Mouse (Mus musculus): ENCODE measurements around the gene Ephb6.

The Ephb6 gene

DNA sequence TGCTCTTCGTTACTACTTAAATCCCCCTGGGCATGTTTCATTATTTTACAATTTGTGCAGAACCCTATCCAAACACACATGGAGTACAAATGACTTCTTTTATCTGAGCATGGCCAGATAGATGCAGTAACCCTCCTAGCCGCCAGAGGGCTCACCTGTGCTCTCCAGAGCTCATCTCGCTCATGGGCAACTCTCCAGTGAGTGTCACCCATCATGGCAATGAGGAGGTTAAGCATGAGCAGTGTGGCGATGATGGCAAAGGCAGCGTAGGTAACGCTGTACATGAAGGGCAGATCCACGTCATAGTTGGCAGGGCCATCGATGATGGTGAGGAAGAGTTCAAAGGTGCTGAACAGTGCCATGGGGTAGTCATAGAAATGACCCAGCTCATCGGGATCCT lies 17.4 kb downstream of the Ephb6 start:
- DNase-seq (ENCODE audit: low spot score in 2 of 2) = no peak

DNA sequence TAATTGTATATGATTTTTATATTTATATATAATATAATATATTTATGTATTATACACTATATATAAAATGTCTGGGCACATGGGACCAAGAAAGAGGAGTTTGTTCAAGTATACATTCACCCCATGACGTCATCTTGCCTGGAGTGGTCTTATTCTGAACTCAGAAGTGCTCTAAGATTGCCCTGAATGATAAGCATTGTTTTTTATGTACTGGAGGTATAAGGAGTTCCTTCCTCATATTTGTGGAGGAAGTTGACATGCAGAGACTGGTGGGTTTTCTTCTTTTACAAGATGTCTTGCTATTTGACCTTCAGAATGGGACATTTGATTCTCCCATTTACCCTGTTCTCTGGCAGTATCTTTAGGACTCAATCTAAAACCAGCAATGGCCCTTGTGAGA lies 22.9 kb downstream of the Ephb6 start:
- DNase-seq (ENCODE audit: low spot score in 2 of 2) = no peak

DNA sequence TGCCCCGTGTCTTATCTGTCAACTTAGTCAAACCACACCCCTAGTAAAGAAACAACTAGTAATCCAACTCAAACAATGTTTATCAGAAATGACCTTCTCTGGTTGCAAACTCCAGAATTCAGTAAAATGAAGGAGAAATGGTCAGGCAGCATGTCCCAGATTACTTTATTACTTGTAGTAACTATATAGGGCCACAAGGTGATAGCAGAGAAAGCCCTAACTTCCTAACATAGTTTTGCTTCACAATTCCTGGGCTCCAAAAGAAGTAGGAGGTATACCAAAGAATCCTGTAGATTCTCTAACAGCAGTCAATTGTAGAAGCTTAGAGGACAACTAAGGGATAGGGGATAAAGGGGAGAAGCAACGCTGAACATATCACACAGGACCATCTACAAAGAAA lies 25.5 kb downstream of the Ephb6 start:
- DNase-seq (ENCODE audit: low spot score in 2 of 2) = no peak

DNA sequence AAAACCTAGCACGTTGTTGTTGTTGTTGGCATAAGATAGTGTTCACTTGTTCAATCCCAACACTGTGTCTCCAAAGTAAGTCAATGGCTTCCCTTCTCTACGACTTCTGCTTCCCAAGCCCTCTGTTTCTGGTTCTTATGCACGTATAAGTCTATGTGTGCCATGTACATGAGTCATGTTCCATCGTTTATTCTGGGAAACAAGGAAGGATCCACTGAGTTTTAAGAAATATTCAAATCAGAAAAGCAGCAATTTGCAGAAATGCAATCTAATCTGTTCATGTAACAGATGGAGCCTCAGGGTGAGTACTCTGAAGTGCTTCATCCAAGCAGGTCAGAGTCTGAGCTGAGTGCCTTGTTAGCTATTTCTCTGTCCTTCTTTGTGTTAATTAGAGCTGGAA lies 26.3 kb downstream of the Ephb6 start:
- DNase-seq (ENCODE audit: low spot score in 2 of 2) = no peak

DNA sequence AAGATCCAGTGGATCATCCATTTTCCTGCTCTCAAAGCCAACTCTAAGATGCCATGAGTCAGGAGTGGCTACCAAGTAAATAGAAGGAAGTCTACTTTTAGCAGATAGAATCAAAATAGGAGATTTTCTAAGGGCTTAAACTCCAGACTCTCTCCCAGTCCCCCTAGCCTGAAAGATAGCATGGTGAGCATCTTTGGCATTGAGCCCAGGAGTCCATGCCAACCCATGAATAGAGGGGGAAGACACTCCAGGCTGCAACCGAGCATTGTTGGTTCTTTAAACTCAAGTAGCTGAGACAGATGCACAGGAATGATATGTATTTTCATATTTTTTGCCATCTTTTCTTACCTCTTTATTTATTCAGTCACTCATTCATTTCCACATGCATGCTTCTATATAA lies 29.9 kb downstream of the Ephb6 start:
- no peak for DNase-seq (ENCODE audit: low spot score in 2 of 2)

DNA sequence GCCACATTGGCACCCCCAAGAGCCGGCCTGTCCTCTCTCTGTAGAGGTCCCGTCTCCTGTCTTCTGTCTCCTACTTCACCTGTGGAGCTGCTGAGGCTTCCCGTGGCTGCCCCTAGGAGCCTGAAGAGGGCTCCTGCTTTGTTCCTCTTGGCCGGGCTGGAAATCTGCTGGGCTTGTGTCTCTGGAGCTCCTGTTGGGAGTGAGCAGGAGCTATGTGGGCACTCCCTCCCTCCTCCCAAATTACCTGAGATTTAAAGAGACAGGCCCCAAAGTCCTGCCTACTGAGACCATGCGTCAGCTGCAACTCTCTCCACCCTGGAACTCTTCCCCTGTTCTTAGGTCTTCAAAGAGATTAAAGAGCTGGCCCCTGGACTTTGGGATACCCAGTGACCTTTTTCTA lies 30.9 kb downstream of the Ephb6 start, which contains the start of gene Trpv6:
Gene Trpv6 (minus strand): TSS at position 228 of the 400 bp plus-strand sequence.
- DNase-seq (ENCODE audit: low spot score in 2 of 2) = no peak

DNA sequence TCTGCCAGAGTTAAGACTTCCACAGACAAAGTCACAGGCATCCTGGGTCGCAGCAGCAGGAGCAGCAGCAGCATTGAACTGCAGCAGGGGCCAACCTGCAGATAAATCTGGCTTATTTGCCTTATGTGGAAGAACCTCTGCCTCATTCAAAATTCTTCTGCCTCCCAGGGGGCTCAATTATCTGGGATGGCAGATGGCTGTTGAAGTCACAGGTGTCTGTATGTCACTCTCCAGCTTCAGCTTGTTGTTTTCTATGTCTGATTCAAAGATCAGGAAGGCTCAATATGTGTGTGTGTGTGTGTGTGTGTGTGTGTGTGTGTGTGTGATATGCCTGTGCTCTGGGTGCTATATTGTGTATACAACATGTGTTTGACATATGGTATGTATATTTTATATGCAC lies 32.1 kb downstream of the Ephb6 start:
- DNase-seq (ENCODE audit: low spot score in 2 of 2) = no peak

DNA sequence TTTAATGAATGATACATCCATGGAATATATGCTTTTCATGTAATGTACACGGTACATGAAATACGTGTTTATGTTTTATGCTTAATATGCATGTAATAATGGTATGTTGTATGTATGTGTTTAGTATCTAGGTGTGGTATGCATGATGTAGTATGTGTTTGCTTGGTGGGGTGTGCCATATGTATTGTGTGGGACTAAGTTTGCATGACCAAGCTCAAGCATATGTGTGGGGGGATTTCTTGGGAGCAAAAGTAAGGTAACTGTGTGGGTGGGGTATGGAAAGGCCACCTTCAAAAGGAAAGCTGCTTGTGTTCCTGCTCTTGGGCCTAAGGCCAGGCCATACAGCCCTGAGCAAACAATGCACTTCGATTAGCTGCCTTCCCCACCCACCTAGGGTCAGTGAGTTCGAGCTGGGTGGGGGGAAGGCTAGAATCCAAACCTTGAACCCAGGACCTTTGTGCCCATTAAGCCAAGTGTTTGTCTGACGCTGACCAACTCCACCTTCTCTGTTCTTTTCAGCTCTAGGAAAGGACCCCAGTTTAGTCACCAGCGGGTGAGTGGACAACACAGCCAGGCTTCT lies 32.7 kb downstream of the Ephb6 start:
- DNase-seq (ENCODE audit: low spot score in 2 of 2) = no peak

DNA sequence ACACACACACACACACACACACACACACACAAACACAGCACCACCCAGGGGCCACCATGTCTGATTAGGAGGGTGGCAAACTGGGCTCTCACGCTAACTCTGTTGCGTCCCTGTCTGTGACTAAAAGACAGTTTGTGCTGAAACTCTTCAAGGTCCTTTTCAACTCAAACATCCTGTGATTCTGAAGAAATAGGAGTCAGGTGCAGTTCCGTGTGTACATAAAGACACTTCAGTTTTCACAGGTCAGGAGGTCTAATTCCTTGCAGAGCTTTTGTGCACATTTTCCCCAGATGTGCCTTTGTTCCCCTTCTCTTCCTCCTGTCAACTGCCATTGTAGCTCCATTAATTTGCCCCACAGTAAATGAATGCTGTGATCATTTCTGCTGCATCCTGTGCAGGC lies 35.2 kb downstream of the Ephb6 start:
- no peak for DNase-seq (ENCODE audit: low spot score in 2 of 2)

DNA sequence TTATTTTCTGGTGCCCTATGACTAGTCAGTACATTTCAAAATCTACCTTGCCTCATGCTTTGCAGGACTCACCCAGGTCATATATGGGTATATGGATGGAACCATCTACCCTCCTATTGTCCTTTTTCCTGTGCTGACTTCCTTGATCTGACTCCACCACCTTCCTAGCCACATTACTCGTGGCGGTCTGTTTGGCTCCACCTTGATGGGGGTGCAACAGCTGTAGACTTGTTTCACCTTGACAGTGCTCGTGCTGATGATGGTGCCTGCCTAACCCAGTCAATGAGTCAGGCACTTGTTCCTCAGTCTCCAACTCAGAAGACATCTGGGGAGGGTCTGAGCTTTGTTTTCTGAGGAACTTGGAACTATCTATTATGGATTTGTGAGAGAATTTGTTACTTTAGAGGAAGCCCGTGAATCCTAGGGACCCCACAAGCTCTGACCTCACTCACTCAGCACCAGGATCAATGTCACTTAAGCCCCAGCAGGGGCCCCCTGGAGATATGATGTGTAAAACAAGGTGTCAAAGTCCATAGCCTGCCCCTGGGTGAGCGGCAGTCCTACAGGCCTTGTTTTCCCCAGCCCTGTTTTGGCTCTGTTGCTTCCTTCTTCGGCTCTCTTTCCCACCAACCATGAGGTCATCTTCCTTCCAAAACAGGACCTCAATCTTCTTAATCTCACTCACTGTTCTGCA lies 36.0 kb downstream of the Ephb6 start:
- DNase-seq (ENCODE audit: low spot score in 2 of 2) = no peak

DNA sequence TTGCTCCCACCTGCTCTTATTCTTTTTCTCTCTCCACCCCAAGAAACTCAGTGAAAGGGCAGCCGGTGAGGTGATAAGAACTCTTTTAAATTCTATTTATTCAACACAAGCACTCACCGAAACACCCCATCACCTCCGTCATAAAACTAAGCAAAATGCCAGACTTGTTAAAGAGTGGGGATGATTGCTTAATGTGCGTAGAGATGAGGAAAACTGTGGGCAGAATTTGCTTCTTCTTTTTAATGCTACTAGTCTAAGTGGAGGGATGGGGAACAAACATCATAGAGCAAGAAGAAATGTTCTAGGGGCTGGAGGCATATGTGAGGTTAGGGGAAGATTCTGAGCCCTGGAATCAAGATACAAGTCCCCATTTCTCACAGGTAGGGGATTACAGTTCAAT lies 37.5 kb downstream of the Ephb6 start:
- no peak for DNase-seq (ENCODE audit: low spot score in 2 of 2)

DNA sequence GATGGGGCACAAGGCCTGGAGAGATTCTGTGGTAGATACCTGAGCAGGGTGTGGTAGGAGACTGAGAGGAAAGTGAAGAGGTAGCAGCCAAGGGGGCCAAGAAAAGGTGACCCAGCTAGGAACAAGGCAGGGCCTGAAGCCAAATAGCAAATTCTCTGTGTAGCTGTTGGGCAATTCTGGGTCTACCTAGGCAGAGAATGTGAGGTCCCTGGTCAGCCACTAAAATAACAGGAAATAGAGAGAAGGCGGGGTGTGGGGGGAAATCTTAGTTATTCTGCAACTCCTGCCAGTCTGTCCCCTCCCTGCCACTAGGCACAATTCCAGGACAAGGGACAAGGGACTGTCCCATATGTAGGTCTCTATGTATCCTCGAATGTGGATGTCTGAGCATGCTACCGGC lies 37.9 kb downstream of the Ephb6 start:
- DNase-seq (ENCODE audit: low spot score in 2 of 2) = no peak

DNA sequence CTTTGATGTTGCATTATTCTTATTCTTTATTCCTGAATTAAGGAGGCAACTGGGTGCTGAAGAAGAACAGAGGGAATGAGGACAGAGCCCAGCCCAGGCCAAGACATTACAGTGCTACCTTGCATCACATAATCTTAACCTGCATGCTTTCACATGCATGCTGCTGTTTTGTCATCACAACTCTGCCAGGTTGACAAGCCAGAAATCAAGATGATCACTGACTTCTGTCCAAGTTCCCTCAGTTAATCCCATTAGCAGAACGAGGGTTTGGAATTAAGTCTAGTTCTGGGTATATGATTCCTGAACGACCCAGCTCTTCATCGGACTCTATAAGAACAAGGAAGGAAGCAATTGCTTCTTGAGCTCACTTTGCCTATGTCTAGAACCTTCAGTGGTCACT lies 40.9 kb downstream of the Ephb6 start:
- no peak for DNase-seq (ENCODE audit: low spot score in 2 of 2)

DNA sequence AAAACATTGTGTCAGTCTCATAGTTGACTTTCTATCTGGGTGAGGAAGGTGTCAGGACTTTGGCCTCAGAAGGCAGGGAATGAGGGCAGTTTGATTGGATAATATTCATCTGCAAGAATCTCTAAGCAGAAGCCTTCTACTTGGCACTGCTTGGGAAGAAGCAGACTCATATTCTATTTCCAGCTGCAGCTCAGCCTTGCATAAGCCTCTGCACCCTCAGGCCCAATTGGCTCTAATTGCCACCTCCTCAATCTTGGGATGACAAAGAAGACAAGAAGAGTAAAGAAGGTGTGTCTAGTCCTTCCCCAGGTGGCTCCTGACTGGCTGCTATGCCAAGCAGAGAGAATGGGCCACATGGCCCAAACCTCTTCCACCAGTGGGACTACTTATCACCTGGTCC lies 41.4 kb downstream of the Ephb6 start:
- DNase-seq (ENCODE audit: low spot score in 2 of 2) = no peak

DNA sequence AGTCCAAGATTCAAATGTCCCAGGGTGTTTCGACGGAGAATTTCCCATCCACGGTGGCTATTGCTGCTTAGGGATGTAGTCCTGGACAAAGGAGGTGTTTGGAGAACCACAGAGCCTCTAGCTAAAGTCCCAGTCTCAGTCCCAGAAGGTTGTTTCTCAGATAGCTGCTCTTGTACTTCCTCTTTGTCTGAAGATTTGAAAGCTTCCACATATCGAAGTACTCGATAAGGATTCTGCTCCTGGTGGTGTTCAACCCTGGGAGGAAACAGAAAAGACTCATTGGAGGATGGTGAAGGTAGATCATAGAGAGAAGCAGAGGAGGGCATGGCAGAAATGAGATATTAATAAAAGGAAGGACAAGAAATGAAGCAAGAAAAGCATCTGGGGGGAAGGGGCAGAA lies 47.9 kb downstream of the Ephb6 start:
- DNase-seq (ENCODE audit: low spot score in 2 of 2) = no peak

DNA sequence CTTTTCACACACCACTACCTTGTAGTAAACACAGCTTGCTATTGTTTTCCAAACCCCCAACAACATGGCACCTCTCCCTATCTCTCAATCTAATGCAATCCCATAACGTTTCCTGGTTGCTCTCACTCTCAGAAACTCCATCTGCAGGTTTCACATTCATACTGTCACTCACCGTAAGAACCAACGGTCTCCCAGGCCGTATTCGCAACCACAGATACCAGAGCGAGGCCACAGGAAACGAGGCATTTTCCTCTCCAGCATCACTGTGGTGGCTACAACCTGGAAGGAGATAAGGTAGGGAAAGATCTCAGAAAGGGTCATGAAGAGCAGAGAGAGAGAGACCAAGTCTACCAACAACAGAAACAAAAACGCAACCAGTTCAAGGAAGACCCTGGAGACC lies 49.4 kb downstream of the Ephb6 start:
- no peak for DNase-seq (ENCODE audit: low spot score in 2 of 2)

DNA sequence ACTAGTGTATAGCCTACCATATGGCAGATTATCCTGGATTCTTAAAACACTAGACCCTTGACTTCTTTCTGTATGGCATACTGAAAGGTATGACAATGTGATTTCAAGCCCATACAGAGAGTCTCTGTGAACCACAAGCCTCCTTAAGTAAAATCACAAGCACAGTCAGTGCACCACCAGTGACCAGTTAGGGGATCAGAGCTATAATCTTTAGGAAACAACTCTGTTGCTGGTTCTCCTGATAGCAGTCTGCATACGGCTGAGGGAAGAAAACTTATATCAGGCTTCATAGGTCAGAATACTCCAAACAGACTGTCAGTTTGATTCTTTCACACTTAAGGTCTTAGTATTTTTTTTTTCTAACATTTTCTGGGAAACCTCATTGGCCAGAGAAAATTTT lies 53.2 kb downstream of the Ephb6 start:
- DNase-seq (ENCODE audit: low spot score in 2 of 2) = no peak

DNA sequence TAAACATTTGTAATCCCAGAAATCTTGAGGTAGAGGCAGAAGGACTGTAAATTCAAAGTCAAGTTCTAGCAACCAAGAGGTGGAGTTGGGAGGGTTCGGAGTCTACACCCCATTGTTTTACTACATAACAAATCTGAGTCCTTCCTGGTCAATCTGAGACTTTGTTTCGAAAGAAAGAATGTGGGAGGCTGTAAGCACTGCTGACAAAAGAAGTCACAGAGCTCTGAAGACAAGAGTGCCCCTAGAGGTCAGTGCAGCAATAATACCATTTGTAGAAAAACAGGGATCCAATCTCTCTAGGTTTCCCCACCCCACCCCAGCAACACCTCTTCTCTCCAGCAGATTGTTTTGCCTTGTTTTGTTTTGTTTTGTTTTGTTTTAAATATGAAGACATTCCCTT lies 57.0 kb downstream of the Ephb6 start:
- no peak for DNase-seq (ENCODE audit: low spot score in 2 of 2)
